Mouse (Mus musculus) C2C12 (cell line): Measurements from ENCODE around the gene Far2.

Experiments
- CTCF ChIP-seq: IDR thresholded peaks from one replicate; pipeline ENCODE4 v1.5.1; 2011; ENCODE audit not compliant: control insufficient read depth, insufficient read depth, insufficient read length
- FOSL1 ChIP-seq: IDR thresholded peaks from one replicate; pipeline ENCODE4 v1.8.0; 2011; ENCODE audit warnings: mild to moderate bottlenecking, low read length; ENCODE audit not compliant: poor library complexity, insufficient read depth, severe bottlenecking
- MAX ChIP-seq: IDR thresholded peaks from one replicate; pipeline ENCODE4 v1.6.1; 2011; ENCODE audit warnings: mild to moderate bottlenecking, control low read depth
- MYOD1 ChIP-seq: IDR thresholded peaks from one replicate; pipeline ENCODE4 v1.6.1; 2011; ENCODE audit warnings: low read depth; ENCODE audit not compliant: control insufficient read depth, insufficient read length
- MYOG ChIP-seq: IDR thresholded peaks from one replicate; pipeline ENCODE4 v1.6.1; 2011; ENCODE audit not compliant: control insufficient read depth, insufficient read length; ENCODE audit errors: extremely low read depth

DNA sequence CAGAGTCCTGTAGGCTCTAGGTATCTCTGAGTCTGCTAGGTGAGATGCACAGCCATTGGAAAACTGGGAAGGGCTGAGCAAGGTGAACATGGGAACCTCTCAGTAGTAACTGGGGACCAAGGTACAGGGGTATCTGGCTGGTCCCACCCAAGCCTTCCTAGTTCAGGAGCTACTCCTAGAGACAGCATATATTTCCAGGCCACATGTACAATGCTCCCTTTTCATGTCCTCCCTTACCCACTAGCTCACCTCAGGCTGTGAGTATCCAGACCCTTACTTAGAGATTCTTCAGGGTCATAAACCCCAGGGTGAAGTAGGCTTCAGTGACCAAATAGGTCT is 560 bp downstream of the Far2 start:
- TF ChIP-seq MAX = no peak
- TF ChIP-seq CTCF = no peak
- TF ChIP-seq FOSL1 = no peak
- TF ChIP-seq MYOD1 = no peak
- no peak for TF ChIP-seq MYOG
